ENCODE assay signal across 25 mouse cellular contexts in the genomic region with DNA sequence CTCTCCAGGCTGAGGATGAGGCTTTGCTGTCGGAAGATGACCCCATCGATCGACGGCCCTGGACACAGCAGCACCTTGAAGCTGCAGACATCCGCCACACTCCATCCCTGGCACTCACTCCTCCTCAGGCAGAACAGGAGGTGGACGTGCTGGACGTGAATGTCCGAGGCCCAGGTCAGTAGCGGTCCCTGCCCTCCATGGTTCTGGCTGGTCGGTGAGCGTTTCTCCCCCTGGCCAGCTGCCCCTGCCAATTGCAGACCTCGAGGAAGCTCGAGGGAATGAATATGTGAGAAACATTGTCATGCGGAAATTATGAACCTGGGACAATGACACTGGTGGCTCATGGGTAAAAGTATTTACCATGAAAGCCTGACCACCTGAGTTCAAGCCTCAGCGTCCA. TPM values are rescaled to one million over a fixed set of nuclear protein-coding genes. Genes with fewer than 3 reads are reported as not detected.
A peak's percentile ranks its signal among the peaks of the same experiment; 100 is the strongest.
DNase-seq lines count a peak whose midpoint lies in the region; ATAC-seq and TF ChIP-seq lines count a peak whose summit lies in the region.
"Had no signal": no experiment of that assay in that cellular context is flagged by ENCODE, and none has a peak within 500 bp of the region (broad histone marks: within the 10 kb centered on the region; RNA-seq: fewer than 3 reads in every experiment).

No protein-coding gene starts in this region.

- no peaks in the 10 kb centered on the region for H3K27me3 ChIP-seq in megakaryocyte, embryonic 14.5 days (replicated peaks)
- no peaks in the 10 kb centered on the region for H3K27me3 ChIP-seq in G1E (ENCODE audit: insufficient read depth, low read length)
- H3K27me3 ChIP-seq: embryonic facial prominence, embryonic 12.5 days; forebrain, embryonic 13.5 days; forebrain, embryonic 15.5 days; Patski had no signal

- TF ChIP-seq CTCF in G1E (IDR thresholded peaks at IDR 0.05; ENCODE audit: low read depth, low read length), result no peak

- H3K4me1 ChIP-seq in megakaryocyte, embryonic 14.5 days, result no peaks in the 10 kb centered on the region
- no peaks in the 10 kb centered on the region for H3K4me1 ChIP-seq in G1E (ENCODE audit: insufficient read depth, low read depth, low read length)
- H3K4me1 ChIP-seq: embryonic facial prominence, embryonic 10.5 days; embryonic facial prominence, embryonic 12.5 days; forebrain, embryonic 13.5 days; forebrain, embryonic 15.5 days had no signal

- peak; percentile 88 for DNase-seq in heart, adult 11 months
- DNase-seq in heart, adult 8-10 months (ENCODE audit: low spot score), result no peak
- no peak for DNase-seq in G1E (ENCODE audit: low spot score)
- DNase-seq: adrenal gland, adult 8-10 months; adrenal gland, postnatal 14 days; adrenal gland, postnatal 36 days; B cell, adult 2 months; cerebellum, adult 11-12 months; cerebellum, adult 2 months; cerebellum, adult 9-10 months; cerebellum, postnatal 10 days; cerebellum, postnatal 25 days; forebrain, postnatal 0 days had no signal

- peak overlapping the region; percentile 65 for H3K4me3 ChIP-seq in megakaryocyte, embryonic 14.5 days (replicated peaks)
- H3K4me3 ChIP-seq in G1E (ENCODE audit: low read depth, low read length), result peak overlapping the region; percentile 13; the same call in 1 of the 2 replicates
- H3K4me3 ChIP-seq: embryonic facial prominence, embryonic 10.5 days; embryonic facial prominence, embryonic 12.5 days; forebrain, embryonic 13.5 days; forebrain, embryonic 15.5 days had no signal

- H3K36me3 ChIP-seq in megakaryocyte, embryonic 14.5 days (replicated peaks; ENCODE audit: low read length), result peaks cover 97% of the 10 kb centered on the region
- no peaks in the 10 kb centered on the region for H3K36me3 ChIP-seq in G1E (replicated peaks)

- no peaks in the 10 kb centered on the region for H3K9me3 ChIP-seq in megakaryocyte, embryonic 14.5 days
- H3K9me3 ChIP-seq in G1E (replicated peaks), result peaks cover 81% of the 10 kb centered on the region
- H3K9me3 ChIP-seq: embryonic facial prominence, embryonic 10.5 days; embryonic facial prominence, embryonic 12.5 days; forebrain, embryonic 13.5 days; forebrain, embryonic 15.5 days had no signal

- no peak for ATAC-seq in megakaryocyte, adult 5-6 weeks (ENCODE audit: poor library complexity, severe bottlenecking)
- no peak for ATAC-seq in G1E (ENCODE audit: extremely low read depth, insufficient number of reproducible peaks, low FRiP score, poor library complexity, severe bottlenecking)
- ATAC-seq: activated CD4-positive, CD25-positive, alpha-beta regulatory T cell, adult 4 months; forebrain, embryonic 13.5 days; forebrain, embryonic 15.5 days; forebrain, postnatal 0 days; Patski had no signal

RNA-seq across cellular contexts. Expression of gene Adam30, which starts 19.0 kb away (rescaled TPM):
- total RNA-seq in heart, adult 8-10 months (2022), result not detected
- not detected in 2 replicates for polyA plus RNA-seq in megakaryocyte, embryonic 14.5 days (2012; ENCODE audit: insufficient read depth, low replicate concordance)
- total RNA-seq in megakaryocyte, adult 5-6 weeks (2015), result 0.18 TPM in 1 of 2 replicates, not detected in the other
- 0.04 TPM in 1 of 2 replicates, not detected in the other for total RNA-seq in megakaryocyte, adult 5-6 weeks (2017)
- total RNA-seq in G1E (2014; fragmentation: Nextera tagmentation) (not detected in 2 replicates), G1E (2017) (0.05 and 0.06 TPM in 2 replicates)
- polyA plus RNA-seq in G1E (2012), result not detected in 2 replicates
- total RNA-seq: adrenal gland, adult 18-20 months; adrenal gland, adult 8-10 months; adrenal gland, postnatal 14 days; adrenal gland, postnatal 36 days; forebrain, postnatal 0 days had no signal
- polyA plus RNA-seq: activated CD4-positive, CD25-positive, alpha-beta regulatory T cell, adult 4 months; cerebellum, adult 2 months; cortical plate, adult 2 months; embryonic facial prominence, embryonic 10.5 days; embryonic facial prominence, embryonic 12.5 days; embryonic facial prominence, embryonic 14.5 days; forebrain, embryonic 11.5 days; forebrain, embryonic 13.5 days; forebrain, embryonic 15.5 days; forebrain, postnatal 0 days had no signal
